Mouse (Mus musculus): ENCODE results near the gene Ubqln4. TPM values are rescaled to one million over a fixed set of nuclear protein-coding genes. Genes with fewer than 3 reads are reported as not detected.

The Ubqln4 gene
- polyA plus RNA-seq, 1 experiment from 2014 or later, result 62.6 TPM

DNA sequence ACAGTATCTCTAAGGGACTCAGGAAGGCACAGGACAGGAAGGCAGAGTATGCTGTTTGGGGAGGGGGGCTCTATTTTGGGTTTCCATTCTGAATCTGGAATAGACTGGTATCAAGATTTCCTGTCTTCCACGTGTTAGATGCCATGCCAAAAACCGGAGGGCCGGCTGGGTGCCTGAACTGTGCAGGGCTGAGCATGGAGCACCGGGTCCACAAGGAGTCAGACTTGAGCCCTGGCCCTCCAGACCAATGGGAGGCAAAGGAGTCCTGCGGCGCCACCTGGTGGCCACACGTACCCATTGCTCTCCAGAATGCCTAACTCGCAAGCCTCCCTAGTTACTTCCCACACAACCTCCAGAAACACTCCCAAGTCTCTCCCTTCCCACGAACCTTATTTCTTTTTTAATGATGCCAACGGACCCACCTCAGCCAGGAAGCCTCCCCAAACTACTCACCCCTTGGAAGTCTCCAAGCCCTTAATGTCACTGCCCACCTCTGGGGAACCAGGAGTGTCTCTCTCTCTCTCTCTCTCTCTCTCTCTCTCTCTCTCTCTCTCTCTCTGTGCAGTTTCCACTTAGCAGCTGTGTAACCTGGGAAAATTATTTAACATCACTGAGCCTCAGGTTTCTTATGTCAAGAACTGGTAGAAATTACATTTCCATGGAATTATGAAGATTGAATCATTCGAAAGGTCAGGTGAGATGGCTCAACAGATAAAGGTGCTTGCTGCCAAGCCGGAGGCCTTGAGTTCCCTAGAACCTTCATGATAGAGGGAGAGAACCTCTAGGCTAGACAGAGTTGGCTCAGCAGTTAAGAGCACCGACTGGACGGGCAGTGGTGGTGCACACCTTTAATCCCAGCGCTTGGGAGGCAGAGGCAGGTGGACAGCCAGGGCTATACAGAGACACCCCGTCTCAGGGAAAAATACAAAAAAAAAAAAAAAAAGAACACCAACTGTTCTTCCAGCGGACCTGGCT lies 27.1 kb upstream of the Ubqln4 start:
- H3K4me2 ChIP-seq, result peak overlapping the region; percentile 29
- peak; percentile 64; the same call in 1 of the 2 replicates for ATAC-seq (ENCODE audit: insufficient number of reproducible peaks, insufficient read depth, low FRiP score, low TSS enrichment, low read depth)
- no peaks in the 10 kb centered on the region for H3K9me3 ChIP-seq
- no peaks in the 10 kb centered on the region for H3K27me3 ChIP-seq
- no peak overlapping the region; the same call in 1 of the 2 replicates for H3K4me3 ChIP-seq (replicated peaks)
- H3K9ac ChIP-seq (replicated peaks), result no peak overlapping the region
- H3K36me3 ChIP-seq, result peaks cover 30% of the 10 kb centered on the region
- peaks cover 43% of the 10 kb centered on the region for H3K4me1 ChIP-seq (replicated peaks)
- 34% methylated on average over 17 of the region's 17 CpGs for WGBS
- H3K27ac ChIP-seq, result 0 out of 2 replicates have a peak overlapping the region, but pooled peaks have one; percentile 9

DNA sequence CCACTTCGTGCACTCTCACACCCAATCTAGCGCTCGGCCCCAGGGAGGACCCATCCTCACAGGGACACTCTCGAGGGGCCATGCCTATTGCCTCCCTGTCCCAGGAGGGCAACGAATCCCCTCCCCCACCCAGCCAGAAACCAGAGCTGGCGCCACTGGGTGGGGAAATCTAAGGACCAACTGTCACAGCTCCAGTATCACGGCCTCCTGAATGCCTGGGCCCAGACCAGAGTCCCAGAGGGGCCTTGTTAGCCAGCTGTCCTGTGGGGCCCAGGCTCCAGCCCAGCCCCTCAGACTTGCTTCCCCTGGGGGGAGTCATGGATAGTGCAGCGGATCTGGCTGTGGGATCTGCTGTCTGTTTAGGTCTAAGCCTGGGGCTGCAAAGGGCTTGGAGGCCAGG lies 26.0 kb upstream of the Ubqln4 start:
- Histone ChIP-seq H3K9ac (replicated peaks) (peak overlapping the region; percentile 32; the same call in 1 of the 2 replicates), H3K27me3 (no peaks in the 10 kb centered on the region), H3K36me3 (peaks cover 28% of the 10 kb centered on the region), H3K4me3 (replicated peaks) (0 out of 2 replicates have a peak overlapping the region, but pooled peaks have one; percentile 0), H3K4me1 (replicated peaks) (peaks cover 43% of the 10 kb centered on the region), H3K4me2 (peak overlapping the region; percentile 33), H3K27ac (peak overlapping the region; percentile 51), H3K9me3 (no peaks in the 10 kb centered on the region)
- WGBS, result 18% methylated on average over 8 of the region's 8 CpGs
- ATAC-seq (ENCODE audit: insufficient number of reproducible peaks, insufficient read depth, low FRiP score, low TSS enrichment, low read depth), result no peak

DNA sequence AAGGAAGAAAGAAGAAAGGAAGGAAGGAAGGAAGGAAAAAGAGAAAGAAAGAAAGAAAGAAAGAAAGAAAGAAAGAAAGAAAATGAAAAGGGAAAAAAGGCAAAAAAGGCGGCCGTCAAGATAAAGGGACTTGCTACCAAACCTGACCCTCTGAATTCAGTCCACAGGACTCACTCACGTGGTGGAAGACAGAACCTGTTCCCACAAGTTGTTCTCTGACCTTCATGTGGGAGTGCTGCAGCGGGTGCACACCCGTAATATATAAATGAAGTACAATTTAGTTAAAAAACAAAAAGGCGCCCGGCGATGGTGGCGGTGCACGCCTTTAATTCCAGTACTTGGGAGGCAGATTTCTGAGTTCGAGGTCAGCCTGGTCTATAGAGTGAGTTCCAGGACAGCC lies 24.9 kb upstream of the Ubqln4 start:
- H3K9me3 ChIP-seq, result no peaks in the 10 kb centered on the region
- no peak overlapping the region for H3K4me2 ChIP-seq
- ATAC-seq (ENCODE audit: insufficient number of reproducible peaks, insufficient read depth, low FRiP score, low TSS enrichment, low read depth), result no peak
- no peak overlapping the region; the same call in 1 of the 2 replicates for H3K9ac ChIP-seq (replicated peaks)
- H3K27me3 ChIP-seq, result no peaks in the 10 kb centered on the region
- no peak overlapping the region for H3K27ac ChIP-seq
- H3K36me3 ChIP-seq, result peaks cover 17% of the 10 kb centered on the region
- WGBS, result 83% methylated on average over 11 of the region's 11 CpGs
- H3K4me3 ChIP-seq (replicated peaks), result peak overlapping the region; percentile 75; the same call in 1 of the 2 replicates
- peaks cover 43% of the 10 kb centered on the region for H3K4me1 ChIP-seq (replicated peaks)

DNA sequence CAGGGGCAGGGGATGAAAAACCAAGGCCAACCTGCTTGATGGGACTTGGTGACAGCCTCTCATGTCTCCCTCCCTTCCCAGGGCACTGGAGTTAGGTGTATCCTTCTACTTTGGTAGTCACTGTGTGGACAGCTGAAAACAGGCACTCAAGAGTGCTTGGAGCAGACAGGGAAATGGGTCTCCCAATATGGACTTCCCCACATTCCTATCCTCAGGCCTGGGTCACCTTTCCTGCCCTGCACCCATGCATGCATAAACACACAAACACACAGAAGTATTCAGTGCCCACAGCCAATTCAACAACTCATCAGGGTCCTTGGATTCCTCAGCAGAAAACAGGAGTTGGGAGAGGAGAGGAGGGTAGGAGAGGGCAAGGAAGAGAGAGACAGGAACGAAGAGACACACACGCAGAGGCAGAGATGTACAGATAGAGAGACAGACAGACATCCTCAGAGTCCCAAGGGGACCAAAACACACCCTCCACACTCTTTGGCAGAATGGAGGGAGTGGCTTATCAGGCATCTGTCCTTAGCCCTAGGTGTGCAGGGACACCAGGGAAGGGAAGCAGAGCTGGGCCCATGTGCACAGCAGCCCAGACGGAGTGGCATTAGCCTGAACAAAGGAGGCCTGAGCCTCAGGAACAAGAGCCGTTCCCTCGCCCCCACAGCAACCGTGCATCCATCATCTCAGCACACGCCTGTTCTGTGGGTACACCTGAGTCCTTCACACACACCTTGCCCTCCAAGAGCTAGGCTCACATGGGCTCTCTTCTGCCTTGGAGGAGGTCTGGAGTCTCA lies 24.2 kb upstream of the Ubqln4 start:
- Histone ChIP-seq H3K9ac (replicated peaks) (peak overlapping the region; percentile 97), H3K27me3 (no peaks in the 10 kb centered on the region), H3K36me3 (peaks cover 13% of the 10 kb centered on the region), H3K9me3 (no peaks in the 10 kb centered on the region), H3K4me3 (replicated peaks) (peak overlapping the region; percentile 75), H3K4me2 (peak overlapping the region; percentile 70), H3K27ac (peak overlapping the region; percentile 99), H3K4me1 (replicated peaks) (peaks cover 46% of the 10 kb centered on the region)
- 44% methylated on average over 7 of the region's 7 CpGs for WGBS
- ATAC-seq (ENCODE audit: insufficient number of reproducible peaks, insufficient read depth, low FRiP score, low TSS enrichment, low read depth), result no peak

DNA sequence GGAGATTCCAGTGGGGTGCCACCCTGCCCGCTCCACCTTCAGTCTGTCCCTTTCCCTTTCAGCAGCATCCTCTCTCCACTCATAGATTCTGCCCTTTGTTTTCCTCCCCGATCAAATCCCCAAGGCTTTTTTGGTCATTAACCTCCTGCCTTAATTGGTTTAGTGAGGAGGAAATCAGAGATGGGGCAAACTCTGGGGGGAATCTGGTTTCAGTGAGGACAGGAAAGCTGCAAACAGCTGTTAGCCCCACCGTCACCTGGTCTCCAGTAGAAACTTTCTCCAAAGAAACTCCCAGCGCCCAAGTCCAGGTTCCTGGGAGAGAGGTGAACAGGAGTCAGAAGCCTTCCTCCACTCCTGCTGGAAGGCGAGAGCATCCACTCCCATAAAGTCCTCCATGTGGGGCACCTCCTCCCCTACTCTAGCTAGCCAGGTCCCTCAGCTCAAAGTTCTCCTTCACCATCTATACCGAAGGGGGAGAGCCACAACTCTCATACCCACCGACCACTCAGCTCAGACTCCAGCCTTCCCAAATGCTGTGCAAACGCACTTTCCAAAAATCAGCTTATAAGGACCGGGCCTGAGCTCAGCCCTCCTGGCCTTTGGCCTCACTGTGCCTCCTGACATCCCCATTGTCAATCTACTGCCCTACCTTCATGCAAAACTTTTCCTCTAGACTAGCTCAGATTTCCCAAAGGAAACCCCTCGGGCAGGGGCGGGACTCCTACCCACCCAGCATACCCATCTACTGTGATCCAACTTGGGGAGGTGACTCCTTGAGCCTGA lies 23.3 kb upstream of the Ubqln4 start:
- H3K27ac ChIP-seq, result peak overlapping the region; percentile 99
- H3K4me3 ChIP-seq (replicated peaks), result peak overlapping the region; percentile 75
- no peaks in the 10 kb centered on the region for H3K27me3 ChIP-seq
- H3K4me1 ChIP-seq (replicated peaks), result peaks cover 54% of the 10 kb centered on the region
- WGBS, result under 1% methylated on average over 11 of the region's 11 CpGs
- peak overlapping the region; percentile 70 for H3K4me2 ChIP-seq
- no peak for ATAC-seq (ENCODE audit: insufficient number of reproducible peaks, insufficient read depth, low FRiP score, low TSS enrichment, low read depth)
- peaks cover 13% of the 10 kb centered on the region for H3K36me3 ChIP-seq
- H3K9ac ChIP-seq (replicated peaks), result peak overlapping the region; percentile 97
- H3K9me3 ChIP-seq, result no peaks in the 10 kb centered on the region

DNA sequence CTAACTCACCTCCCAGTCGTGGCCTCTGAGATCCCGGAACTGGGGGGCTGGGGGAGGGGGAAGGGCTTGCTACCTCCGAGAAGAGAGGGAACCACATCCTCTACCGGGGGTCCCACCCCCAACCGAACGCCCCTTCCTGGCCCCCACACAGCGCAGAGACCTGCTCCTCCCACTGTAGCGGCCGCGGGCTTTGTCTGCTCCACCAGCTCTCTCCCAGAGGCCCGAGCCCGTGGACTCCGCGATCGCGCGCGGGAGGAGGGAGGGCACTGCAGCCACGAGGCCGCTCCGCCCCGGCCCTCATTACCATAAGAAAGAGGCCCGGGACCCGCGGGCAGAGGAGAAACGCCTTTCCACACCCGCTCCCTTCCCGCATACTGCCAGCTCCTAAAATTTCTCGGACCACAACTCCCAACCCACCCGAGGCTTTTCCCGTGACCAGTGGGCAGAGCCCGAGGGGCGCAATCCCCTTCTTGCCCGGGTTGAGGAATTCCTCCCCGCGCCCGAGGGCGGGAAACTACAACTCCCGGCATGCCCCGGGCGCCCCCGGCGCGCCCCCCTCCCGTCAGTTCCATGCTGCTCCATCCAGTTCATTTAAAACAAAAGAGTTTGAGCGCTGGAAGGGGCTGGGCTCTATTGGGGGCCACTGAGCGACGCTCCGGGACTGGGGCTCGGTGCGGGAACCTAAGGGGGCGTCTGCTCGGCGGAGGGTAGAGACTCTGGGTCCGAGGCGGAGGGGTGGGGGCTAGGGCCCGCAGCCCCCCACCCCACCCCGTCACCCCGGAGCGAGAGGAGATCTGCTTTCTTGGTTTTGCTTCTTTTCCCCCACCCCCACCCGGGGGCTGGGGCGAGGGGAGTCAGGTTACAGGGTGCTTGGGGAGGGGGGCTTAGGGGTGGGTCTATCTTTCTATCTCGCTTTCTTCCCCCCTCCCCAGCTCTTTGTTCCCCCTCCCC lies 21.9 kb upstream of the Ubqln4 start:
- Histone ChIP-seq H3K9me3 (no peaks in the 10 kb centered on the region), H3K27me3 (no peaks in the 10 kb centered on the region), H3K9ac (replicated peaks) (peak overlapping the region; percentile 97), H3K27ac (peak overlapping the region; percentile 99), H3K4me2 (peak overlapping the region; percentile 70), H3K36me3 (peaks cover 24% of the 10 kb centered on the region), H3K4me1 (replicated peaks) (peaks cover 59% of the 10 kb centered on the region), H3K4me3 (replicated peaks) (peak overlapping the region; percentile 75)
- WGBS, result under 1% methylated on average over 62 of the region's 63 CpGs
- peak; percentile 84 for ATAC-seq (ENCODE audit: insufficient number of reproducible peaks, insufficient read depth, low FRiP score, low TSS enrichment, low read depth)

DNA sequence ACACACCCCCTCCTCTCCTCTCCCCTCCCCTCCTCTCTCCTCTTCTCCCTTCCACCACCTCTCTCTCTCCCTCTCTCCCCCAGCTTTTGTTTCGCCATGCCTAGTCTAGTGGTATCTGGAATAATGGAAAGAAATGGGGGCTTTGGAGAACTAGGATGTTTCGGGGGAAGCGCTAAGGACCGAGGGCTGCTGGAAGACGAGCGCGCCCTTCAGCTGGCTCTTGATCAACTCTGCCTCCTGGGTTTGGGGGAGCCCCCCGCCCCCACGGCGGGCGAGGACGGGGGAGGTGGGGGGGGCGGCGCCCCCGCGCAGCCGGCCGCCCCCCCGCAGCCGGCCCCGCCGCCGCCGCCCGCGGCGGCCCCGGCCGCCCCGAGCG lies 21.3 kb upstream of the Ubqln4 start, which contains the start of gene Mex3a:
Gene Mex3a, plus strand, starts transcription at position 97 of the 376 bp plus-strand sequence.
- Histone ChIP-seq H3K27ac (peak within 1 kb of the TSS; percentile 99), H3K27me3 (no peaks in the 10 kb centered on the region), H3K4me3 (replicated peaks) (peak within 1 kb of the TSS; percentile 75), H3K9me3 (no peaks in the 10 kb centered on the region), H3K9ac (replicated peaks) (peak within 1 kb of the TSS; percentile 97), H3K4me1 (replicated peaks) (peaks cover 60% of the 10 kb centered on the region), H3K4me2 (peak within 1 kb of the TSS; percentile 94), H3K36me3 (peaks cover 31% of the 10 kb centered on the region)
- no peak for ATAC-seq (ENCODE audit: insufficient number of reproducible peaks, insufficient read depth, low FRiP score, low TSS enrichment, low read depth)
- 2% methylated on average over 29 of the region's 31 CpGs for WGBS

DNA sequence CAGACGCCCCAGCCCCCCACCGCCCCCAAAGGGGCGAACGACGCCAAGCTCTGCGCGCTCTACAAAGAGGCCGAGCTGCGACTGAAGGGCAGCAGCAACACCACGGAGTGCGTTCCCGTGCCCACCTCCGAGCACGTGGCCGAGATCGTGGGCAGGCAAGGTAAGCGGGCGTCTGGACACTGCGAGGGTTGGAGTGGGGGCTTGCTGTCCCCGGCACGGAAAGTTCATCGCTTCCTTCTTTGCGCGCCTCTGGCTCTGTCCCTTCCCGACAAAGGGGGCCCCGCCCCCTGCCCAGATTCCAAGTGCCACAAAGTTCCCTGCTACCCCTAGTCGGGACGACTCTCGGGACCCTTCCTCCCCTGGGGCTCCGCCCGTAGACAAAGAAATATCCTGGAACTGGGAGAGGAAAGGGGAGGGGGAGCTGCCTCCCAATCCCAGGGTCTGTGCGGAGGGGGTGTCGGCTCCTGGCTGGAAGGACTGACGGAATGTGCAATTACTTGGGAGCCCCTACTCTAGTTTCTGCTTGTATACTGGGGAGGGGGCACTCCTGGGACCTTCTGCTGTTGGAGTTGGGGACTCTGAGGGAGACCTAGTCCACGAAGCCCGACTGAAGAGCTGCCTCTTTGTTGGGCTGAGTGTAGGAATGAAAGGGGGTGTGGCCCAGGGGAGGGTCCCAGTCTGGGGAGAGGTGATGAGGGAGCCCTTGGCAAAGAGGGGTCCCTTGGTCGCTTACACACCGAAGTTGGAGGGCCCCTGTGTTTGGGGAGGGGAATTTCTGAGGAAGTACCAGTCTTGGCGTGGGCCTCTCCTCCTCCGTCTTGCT lies 20.7 kb upstream of the Ubqln4 start:
- H3K4me2 ChIP-seq, result peak overlapping the region; percentile 94
- peak overlapping the region; percentile 75 for H3K4me3 ChIP-seq (replicated peaks)
- H3K27me3 ChIP-seq, result no peaks in the 10 kb centered on the region
- peak overlapping the region; percentile 97 for H3K9ac ChIP-seq (replicated peaks)
- no peak; the same call in 1 of the 2 replicates for ATAC-seq (ENCODE audit: insufficient number of reproducible peaks, insufficient read depth, low FRiP score, low TSS enrichment, low read depth)
- WGBS, result under 1% methylated on average over 39 of the region's 40 CpGs
- H3K36me3 ChIP-seq, result peaks cover 37% of the 10 kb centered on the region
- H3K27ac ChIP-seq, result peak overlapping the region; percentile 99
- no peaks in the 10 kb centered on the region for H3K9me3 ChIP-seq
- H3K4me1 ChIP-seq (replicated peaks), result peaks cover 60% of the 10 kb centered on the region

DNA sequence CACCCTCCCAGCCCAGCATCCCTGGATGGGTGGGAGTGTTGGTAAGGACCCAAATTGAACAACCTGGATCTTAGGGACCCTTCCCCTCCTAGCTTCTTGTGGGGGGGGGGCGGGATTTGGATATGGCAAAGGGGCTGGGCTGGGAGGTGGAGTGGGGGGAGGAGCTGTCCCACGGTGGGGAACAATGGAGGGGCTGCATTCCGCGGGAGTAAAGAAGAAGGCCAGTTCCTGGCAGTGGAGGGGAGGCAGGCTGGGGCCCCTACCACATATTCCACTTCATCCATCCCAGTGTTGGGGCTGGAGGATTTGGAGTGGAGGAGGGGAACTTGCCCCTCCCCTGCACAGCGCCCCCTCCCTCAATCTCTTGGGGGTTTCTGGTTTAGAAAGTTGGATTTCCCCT lies 19.9 kb upstream of the Ubqln4 start:
- Histone ChIP-seq H3K4me2 (peak overlapping the region; percentile 94), H3K4me3 (replicated peaks) (peak overlapping the region; percentile 75), H3K27me3 (no peaks in the 10 kb centered on the region), H3K36me3 (peaks cover 45% of the 10 kb centered on the region), H3K4me1 (replicated peaks) (peaks cover 62% of the 10 kb centered on the region), H3K9ac (replicated peaks) (peak overlapping the region; percentile 97), H3K27ac (peak overlapping the region; percentile 99), H3K9me3 (no peaks in the 10 kb centered on the region)
- no peak for ATAC-seq (ENCODE audit: insufficient number of reproducible peaks, insufficient read depth, low FRiP score, low TSS enrichment, low read depth)
- 0% methylated on average over 4 of the region's 5 CpGs for WGBS
